Mouse (Mus musculus): ENCODE data around the gene Gsdmc4.
"Not testable (repeated sequence)": the region's sequence is repeated elsewhere in the genome, so short reads cannot be mapped to it uniquely, and the experiment has no call there.

The Gsdmc4 gene

DNA sequence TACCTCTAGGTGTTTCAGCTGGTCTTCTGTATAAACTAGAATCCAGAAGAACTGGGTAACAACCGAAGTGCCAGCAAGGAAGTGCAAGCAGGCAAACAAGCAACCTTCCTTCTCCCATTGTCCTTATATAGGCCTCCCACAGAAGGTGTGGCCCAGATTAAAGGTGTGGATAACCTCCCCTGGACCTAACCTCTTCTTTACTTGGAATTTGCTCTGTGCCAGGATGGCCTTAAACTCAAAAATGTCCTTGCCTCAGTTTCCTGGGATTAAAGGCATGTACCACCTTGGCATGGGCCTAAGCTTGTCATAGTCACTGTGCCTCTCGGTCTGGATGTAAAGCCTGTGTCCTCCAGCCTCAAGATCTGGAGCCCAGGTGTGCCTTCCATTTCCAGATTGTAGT is at the start of gene Gsdmc4:
Gsdmc4 (minus strand) TSS at position 101 of the 400 bp plus-strand sequence.
- not testable (repeated sequence) for ATAC-seq (ENCODE audit: insufficient number of reproducible peaks, low FRiP score, low TSS enrichment)

DNA sequence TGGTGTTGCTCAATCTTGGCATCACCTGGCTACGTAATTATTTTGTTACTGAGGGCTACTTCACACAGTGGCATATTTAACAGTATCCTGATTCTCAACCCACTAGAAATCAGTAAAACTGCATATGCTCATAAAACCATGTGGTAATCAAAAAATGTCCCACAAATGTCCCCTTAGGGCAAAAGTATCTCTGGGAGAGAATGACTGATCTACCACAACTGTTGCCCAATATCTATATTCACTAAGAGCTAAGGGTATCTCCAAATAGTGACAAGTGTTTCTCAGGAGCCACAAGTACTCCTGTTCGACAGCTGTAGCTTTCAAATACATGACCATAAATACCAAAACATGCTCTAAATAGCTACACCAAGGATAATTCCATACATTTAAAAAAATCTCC is 48.4 kb upstream of the Gsdmc4 start:
- no peak for ATAC-seq (ENCODE audit: insufficient number of reproducible peaks, low FRiP score, low TSS enrichment)

DNA sequence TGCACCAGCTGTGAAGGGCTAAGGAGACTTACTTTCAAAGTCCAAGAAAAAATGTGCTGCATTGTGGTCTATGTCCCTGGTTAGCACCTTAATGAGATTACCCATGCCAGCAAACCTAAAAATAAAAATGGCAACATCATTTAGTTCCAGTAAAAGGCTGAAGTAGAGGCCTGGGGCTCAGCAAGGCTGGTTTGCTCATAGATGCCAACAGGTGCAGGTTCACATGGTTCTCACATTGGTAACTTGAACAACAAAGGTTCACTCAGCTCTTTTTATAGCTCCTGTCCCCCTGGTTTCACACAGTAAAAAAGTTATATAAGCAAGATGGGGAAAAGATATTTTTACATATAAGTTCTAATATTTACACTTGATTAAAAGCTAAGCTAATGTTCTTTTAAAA is 45.5 kb upstream of the Gsdmc4 start:
- ATAC-seq (ENCODE audit: insufficient number of reproducible peaks, low FRiP score, low TSS enrichment), result no peak

DNA sequence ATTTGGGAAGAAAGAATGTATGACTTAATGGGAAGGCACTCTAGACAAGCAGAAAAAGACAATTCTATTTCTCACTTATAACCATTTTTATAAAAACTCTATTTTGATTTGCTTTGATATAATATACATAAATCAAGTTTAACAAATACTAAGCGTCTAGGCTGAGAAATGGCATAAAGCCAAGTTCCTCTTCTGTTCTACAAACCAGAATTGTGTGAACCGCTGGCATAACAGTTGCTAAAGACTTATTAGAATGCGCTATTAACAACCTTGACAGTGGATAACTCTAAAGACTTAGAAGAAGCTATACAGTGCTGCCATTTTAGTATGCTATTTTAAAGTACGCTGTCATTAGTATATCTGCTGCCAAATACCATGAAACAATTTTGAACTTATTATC is 41.2 kb upstream of the Gsdmc4 start:
- ATAC-seq (ENCODE audit: insufficient number of reproducible peaks, low FRiP score, low TSS enrichment), result no peak

DNA sequence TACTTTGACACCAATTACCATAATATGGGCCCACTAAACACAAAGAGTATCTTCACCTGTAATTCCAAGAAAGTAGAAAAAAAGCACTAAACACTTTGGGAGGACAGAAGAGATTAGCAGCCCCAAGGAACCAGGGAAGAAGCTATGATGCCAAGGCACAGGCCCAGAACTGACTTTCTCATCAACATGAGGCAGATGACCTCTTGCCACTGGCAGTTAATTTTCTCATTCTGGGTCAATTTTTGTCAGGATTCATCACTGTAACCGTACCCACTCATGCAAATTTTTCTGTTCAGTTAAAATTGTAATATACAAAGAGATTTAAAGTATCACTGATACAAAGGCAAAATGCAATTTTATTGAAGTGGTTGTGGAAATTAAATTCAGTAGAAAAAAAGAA is 29.1 kb upstream of the Gsdmc4 start:
- ATAC-seq (ENCODE audit: insufficient number of reproducible peaks, low FRiP score, low TSS enrichment), result no peak

DNA sequence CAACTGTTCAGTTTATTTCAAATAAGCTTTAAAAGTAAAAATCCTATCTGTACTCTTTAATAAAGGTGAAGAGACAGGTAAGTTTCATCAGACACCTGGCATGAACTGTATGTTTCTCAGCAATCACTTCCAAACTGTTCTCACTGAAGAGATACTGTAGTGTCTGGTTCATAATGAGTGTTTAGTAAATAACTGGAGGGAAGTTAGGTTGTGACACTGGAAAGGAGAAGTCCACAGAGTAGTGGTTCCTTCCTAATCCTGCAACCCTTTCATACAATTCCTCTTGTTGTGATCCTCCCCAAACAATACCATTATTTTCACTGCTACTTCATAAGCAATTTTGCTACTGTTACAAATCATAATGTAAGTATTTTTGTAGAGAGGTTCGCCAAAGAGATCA is 20.6 kb upstream of the Gsdmc4 start:
- no peak for ATAC-seq (ENCODE audit: insufficient number of reproducible peaks, low FRiP score, low TSS enrichment)

DNA sequence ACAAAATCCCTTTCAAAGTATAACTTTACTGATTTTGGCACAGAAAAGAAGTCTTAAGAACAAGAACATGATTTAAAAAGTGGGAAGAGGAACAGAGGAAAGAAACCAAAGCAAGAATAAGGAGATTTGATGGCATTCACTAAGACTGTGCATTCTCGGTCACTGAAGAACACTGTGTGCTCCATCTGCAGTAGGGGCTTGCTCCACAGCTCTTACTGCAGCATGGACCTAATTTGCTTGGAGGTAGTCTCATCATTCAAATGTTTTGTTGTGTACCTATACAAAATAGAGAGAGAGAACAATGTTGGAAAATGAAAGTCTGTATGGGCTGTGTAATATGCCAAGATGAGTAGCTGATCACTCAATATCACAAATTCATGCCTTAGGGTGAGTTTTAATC is 19.3 kb upstream of the Gsdmc4 start:
- ATAC-seq (ENCODE audit: insufficient number of reproducible peaks, low FRiP score, low TSS enrichment), result no peak

DNA sequence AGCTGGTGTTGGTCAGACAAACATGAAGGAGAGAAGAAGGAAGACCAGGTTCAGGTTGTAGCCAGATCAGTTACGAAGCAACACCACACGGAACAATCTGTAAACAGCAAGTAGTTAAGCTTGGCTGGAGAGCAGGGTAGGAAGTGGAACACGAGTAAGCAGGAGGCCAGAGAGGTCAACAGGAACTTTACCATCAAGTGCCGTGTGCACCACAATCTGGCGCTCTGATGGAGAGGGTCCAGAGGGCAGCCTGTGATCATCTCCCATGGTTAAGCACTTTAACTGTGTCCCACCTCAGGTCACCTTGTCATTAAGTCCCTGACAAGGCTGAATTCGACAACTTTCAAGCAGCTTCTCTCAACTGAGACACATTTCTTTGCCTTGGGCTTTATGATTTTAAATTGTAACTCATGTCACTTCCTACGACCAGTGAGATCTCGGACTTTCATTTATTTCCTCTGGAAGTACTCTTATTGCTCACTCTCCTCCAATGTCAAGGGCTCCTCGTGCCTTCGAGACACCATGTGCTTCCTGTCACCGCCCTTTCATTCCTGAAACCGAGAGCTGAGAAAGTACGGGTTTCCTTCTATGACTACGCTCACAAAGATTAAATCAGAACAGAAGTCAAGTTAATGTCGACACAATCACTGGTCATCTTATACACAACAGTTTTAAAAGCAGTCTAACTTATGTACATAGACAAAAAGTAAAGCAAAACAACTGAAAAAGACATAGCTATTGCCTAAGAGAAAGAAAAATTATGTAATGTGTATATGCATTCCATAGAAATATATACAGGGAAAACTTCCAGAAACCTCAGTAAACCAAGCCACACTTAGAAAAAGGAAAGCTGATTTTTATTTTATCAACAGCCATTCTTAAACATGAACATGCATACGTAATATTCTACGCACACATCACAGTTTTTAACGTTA is 18.3 kb upstream of the Gsdmc4 start:
- no peak for ATAC-seq (ENCODE audit: insufficient number of reproducible peaks, low FRiP score, low TSS enrichment)

DNA sequence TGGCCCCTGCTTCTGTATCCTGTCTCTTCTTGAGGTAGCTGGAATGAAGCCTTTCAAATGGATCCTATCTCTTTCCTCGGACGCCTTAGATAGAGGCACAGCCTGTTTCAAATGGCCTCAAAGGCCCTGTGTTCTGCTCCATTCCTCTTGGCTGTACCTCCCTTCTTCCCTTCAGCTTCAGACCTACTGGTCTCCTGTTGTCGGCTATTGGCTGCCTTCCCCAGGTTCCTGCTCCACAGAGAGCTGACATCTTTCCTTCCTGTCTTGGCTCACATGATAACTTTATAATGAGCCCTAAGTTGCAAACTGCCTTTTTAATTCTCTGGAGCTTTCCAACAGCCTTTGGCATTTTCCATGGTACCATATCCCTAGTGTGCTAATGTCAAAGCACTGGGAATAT is 14.1 kb upstream of the Gsdmc4 start:
- ATAC-seq (ENCODE audit: insufficient number of reproducible peaks, low FRiP score, low TSS enrichment), result 0 out of 2 replicates have a peak, but pooled peaks have one; percentile 42

DNA sequence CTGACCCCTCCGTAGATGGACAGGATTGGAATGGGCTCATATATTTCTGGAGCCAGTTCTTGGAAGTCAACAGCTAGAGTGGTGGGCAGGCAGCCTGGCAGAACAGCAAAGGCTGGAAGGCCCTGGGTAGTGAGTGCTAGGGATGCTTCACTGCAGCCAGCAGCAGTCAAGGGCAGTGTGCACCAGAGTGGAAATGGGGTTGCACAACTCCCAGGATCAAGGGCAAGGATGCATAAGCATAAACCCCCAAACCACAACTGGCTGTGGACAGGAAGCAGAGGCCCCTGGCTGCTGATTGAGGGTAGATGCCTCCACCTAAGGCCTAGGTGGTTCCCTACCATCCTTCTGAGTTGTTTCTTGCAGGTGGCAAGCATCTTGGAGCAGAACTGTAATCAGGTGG is 12.4 kb upstream of the Gsdmc4 start:
- no peak for ATAC-seq (ENCODE audit: insufficient number of reproducible peaks, low FRiP score, low TSS enrichment)

DNA sequence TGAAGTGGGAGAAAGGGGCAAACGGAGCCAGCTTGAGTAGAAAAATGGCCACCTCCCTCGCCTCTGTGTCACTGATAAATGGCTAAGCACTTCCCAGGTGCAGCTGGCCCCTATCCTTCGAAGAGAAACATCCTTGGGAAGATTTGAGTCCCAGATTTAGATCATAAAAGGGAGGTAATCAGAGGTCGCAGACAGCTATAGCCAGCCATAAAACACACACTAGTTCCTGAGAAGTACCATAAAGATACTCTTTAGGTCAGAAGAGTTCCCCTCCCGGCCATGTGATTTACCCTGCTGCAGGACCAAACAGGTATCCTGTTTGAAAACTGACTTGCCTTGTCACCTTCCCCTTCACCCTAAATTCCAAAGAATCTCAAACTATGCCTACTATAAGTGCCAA is 9.5 kb upstream of the Gsdmc4 start:
- not testable (repeated sequence) for ATAC-seq (ENCODE audit: insufficient number of reproducible peaks, low FRiP score, low TSS enrichment)

DNA sequence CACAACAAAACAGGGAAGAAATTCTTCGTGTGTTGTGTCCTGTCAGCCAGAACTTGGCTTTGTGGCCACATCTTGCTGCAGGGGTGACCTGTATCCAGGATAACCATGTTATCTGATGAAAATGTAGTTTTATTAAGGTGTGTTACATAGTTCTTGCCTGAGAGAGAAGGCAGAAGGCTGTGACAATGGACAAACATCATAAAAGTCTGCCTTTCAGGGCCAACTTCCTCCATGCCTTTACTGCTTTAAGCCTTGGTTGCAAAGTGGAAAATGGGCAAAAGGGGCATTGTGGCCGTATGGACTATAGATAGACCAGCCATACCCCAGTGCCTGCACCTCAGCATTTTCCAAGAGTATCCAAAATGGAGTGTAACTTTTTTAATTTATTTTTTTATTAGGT is 7.6 kb upstream of the Gsdmc4 start:
- ATAC-seq (ENCODE audit: insufficient number of reproducible peaks, low FRiP score, low TSS enrichment), result not testable (repeated sequence)

DNA sequence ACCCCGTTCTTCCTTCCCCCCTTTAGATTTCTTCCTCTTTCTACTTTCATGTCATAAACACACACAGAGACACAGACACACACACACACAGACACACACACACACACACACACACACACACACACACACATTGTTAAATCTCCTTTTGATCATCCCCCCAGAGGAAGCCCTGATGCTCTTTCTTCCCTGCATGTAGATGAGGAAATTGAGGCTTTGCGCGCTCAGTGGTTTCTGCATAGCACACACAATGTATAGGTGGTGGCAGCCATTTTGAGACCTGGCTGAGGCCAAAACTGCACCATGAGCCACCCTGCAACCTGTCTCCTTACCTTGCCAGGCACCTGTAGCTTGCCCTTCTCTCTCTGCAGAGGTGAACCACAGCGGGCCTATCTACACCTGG is 4.5 kb upstream of the Gsdmc4 start:
- ATAC-seq (ENCODE audit: insufficient number of reproducible peaks, low FRiP score, low TSS enrichment), result not testable (repeated sequence)

DNA sequence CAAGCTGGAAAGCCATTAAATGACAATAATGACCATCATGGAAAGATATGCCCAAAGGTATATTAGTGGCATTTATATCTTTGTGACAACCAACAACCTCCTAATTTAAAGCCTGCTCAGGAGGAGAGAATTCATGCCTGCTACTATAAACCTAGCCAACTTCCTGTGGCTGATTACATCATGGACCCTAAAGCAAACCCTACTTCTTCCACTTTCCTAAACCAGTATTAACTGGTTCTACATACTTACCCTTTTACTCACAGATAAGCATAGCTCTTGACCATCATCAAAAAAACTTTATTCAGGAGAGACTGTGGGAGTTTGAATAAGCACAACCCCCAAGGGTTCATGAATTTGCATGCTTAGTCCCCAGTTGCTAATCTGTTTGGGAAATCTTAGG is 2.2 kb downstream of the Gsdmc4 start:
- ATAC-seq (ENCODE audit: insufficient number of reproducible peaks, low FRiP score, low TSS enrichment), result not testable (repeated sequence)

DNA sequence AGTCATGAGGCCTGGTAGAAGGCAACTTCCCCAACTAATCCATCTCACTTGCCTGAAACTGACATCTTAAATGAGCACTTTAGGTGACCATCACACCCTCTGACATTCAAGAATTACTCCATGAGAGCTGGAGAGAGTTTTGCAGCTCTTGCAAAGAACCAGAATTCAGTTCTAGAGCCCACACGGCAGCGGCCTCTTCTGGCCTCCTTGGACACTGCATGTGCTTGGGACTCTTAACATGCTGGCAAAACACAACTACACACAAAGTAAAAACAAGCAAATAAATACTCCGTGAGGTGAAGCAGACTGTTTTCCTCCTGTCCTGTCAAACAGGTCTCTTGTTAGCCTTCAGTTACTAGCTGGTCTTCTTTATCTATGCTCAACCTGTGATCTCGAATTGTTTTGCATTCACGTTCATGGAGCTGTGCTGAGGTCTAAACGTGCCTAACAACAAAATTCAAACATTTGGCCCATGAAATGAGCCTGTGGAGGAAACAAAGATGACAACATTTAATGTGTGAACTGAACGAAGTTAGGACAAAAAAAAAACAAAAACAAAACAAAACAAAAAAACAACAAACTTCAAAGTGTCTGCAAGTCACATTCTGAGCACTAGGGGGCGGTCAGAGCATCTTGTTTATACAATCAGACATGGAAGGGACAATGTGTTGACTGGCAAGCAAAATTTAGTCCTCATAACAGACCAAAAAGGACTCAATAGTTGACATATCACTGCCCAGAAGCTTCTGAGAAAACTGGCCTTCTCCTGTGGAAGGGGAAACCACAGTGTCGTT is 16.3 kb downstream of the Gsdmc4 start:
- not testable (repeated sequence) for ATAC-seq (ENCODE audit: insufficient number of reproducible peaks, low FRiP score, low TSS enrichment)

DNA sequence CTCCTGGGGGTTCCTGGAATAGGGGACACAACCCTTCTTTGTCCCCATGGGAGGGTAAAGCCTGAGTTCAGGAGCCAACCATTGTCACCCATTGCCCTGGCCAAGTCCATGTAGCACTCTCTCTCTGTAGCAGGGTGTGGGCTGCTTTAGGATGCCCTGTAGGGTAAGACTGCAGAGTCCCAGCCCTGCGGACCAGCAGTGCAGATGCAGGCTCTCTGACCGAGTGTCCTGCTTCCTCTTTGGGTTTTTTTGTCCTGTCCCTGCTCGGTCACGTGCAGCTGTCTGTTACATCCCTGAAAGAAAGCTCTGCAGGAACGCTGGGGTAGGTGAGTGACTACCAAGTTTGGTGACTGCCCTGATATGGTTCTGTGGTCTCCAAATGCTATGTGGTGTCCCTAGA is 23.7 kb downstream of the Gsdmc4 start:
- not testable (repeated sequence) for ATAC-seq (ENCODE audit: insufficient number of reproducible peaks, low FRiP score, low TSS enrichment)

DNA sequence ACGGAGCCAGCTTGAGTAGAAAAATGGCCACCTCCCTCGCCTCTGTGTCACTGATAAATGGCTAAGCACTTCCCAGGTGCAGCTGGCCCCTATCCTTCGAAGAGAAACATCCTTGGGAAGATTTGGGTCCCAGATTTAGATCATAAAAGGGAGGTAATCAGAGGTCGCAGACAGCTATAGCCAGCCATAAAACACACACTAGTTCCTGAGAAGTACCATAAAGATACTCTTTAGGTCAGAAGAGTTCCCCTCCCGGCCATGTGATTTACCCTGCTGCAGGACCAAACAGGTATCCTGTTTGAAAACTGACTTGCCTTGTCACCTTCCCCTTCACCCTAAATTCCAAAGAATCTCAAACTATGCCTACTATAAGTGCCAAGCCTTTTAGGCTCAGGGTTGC is 24.1 kb downstream of the Gsdmc4 start:
- not testable (repeated sequence) for ATAC-seq (ENCODE audit: insufficient number of reproducible peaks, low FRiP score, low TSS enrichment)

DNA sequence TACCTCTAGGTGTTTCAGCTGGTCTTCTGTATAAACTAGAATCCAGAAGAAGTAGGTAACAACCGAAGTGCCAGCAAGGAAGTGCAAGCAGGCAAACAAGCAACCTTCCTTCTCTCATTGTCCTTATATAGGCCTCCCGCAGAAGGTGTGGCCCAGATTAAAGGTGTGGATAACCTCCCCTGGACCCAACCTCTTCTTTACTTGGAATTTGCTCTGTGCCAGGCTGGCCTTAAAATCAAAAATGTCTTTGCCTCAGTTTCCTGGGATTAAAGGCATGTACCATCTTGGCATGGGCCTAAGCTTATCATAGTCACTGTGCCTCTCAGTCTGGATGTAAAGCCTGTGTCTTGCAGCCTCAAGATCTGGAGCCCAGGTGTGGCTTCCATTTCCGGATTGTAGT is 33.6 kb downstream of the Gsdmc4 start, which contains the start of gene Gsdmc3:
Gsdmc3 (minus strand) TSS at position 101 of the 400 bp plus-strand sequence.
- ATAC-seq (ENCODE audit: insufficient number of reproducible peaks, low FRiP score, low TSS enrichment), result not testable (repeated sequence)

DNA sequence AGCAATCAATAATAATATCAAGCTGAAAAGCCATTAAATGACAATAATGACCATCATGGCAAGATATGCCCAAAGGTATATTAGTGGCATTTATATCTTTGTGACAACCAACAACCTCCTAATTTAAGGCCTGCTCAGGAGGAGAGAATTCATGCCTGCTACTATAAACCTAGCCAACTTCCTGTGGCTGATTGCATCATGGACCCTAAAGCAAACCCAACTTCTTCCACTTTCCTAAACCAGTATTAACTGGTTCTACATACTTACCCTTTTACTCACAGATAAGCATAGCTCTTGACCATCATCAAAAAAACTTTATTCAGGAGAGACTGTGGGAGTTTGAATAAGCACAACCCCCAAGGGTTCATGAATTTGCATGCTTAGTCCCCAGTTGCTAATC is 35.9 kb downstream of the Gsdmc4 start:
- ATAC-seq (ENCODE audit: insufficient number of reproducible peaks, low FRiP score, low TSS enrichment), result not testable (repeated sequence)

DNA sequence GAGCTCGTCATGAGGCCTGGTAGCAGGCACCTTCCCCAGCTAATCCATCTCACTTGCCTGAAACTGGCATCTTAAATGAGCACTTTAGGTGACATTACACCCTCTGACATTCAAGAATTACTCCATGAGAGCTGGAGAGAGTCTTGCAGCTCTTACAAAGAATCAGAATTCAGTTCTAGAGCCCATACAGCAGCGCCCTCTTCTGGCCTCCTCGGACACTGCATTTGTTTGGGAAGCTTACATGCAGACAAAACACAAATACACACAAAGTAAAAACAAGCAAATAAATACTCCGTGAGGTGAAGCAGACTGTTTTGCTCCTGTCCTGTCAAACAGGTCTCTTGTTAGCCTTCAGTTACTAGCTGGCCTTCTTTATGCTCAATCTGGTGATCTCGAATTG is 50.1 kb downstream of the Gsdmc4 start:
- not testable (repeated sequence) for ATAC-seq (ENCODE audit: insufficient number of reproducible peaks, low FRiP score, low TSS enrichment)

Measured in cerebellum, adult (tissue).